Mouse (Mus musculus) forebrain, embryonic 16.5 days (tissue): Measurements from ENCODE around the gene Vezf1. TPM values are rescaled to one million over a fixed set of nuclear protein-coding genes. Genes with fewer than 3 reads are reported as not detected.
A peak's percentile ranks its signal among the peaks of the same experiment; 100 is the strongest.

ENCODE experiments used
- ATAC-seq: fragments of 200-750 bp; cut with Nextera tagmentation; 2 replicates; pipeline ENCODE4 v1.8.0; 2017; ENCODE audit warnings: mild to moderate bottlenecking, moderate library complexity
- H3K27ac ChIP-seq: fragments of 300-500 bp; sonication (generic); 2 replicates; pipeline ENCODE4 v1.5.1; 2014; ENCODE audit warnings: low read length, control low read depth
- H3K27me3 ChIP-seq: fragments of 300-500 bp; sonication (generic); replicated peaks from 2 replicates; pipeline ENCODE4 v1.6.1; 2014; ENCODE audit warnings: low read length; ENCODE audit not compliant: control insufficient read depth, insufficient read depth
- H3K36me3 ChIP-seq: fragments of 300-500 bp; sonication (generic); 2 replicates; pipeline ENCODE4 v1.6.1; 2014; ENCODE audit not compliant: control insufficient read depth, insufficient read depth
- H3K4me1 ChIP-seq: fragments of 300-500 bp; sonication (generic); replicated peaks from 2 replicates; pipeline ENCODE4 v1.6.1; 2014; ENCODE audit warnings: low read length; ENCODE audit not compliant: control insufficient read depth, insufficient read depth
- H3K4me2 ChIP-seq: fragments of 300-500 bp; sonication (generic); 2 replicates; pipeline ENCODE4 v1.6.1; 2014; ENCODE audit warnings: mild to moderate bottlenecking, low read length, control low read depth
- H3K4me3 ChIP-seq: fragments of 300-500 bp; sonication (generic); replicated peaks from 2 replicates; pipeline ENCODE4 v1.5.1; 2014; ENCODE audit warnings: mild to moderate bottlenecking, low read length, control low read depth
- H3K9ac ChIP-seq: fragments of 300-500 bp; sonication (generic); replicated peaks from 2 replicates; pipeline ENCODE4 v1.6.1; 2014; ENCODE audit warnings: low read depth, low read length, control low read depth
- H3K9me3 ChIP-seq: fragments of 300-500 bp; sonication (generic); 2 replicates; pipeline ENCODE4 v1.6.1; 2016; ENCODE audit warnings: low read length; ENCODE audit not compliant: control insufficient read depth
- WGBS: fragments of 180-500 bp; shearing (Covaris S2); extraction: QIAGEN DNeasy Blood & Tissue Kit; methylation state at CpG from one replicate; pipeline ENCODE4 v1.1.7; 2014; 5-methylcytosine and 5-hydroxymethylcytosine counted together
- polyA plus RNA-seq: library from polyadenylated mRNA; unstranded; fragments of >200 nt; fragmentation: Nextera tagmentation; extraction: Ambion mirVana; gene quantifications from 2 replicates; pipeline ENCODE4 v1.2.1, GENCODE M21; 2015

Vezf1 gene
- polyA plus RNA-seq, 1 experiment from 2014 or later, result 59.7 TPM

DNA sequence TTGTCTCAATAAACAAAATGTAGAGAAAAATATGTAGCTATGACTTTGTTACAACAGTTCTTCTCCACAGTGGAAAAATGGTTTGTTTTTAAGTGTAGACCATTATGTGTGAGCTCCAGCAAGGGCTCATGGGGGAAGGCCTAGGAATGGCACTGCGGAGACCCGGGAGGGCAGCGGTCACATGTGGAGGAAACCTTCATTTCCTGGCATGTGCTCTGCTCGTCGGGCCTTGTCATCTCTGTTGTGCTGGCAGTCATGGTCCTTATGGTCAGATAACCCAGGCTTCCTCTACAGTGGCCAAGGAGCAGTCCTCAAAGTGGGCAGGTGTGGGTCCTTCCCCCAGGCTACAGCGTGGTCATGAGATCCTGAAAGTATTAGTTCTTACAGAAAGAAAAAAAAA, 15.6 kb downstream of the Vezf1 start:
- no peak overlapping the region for H3K4me3 ChIP-seq
- no peaks in the 10 kb centered on the region for H3K9me3 ChIP-seq
- no peak overlapping the region for H3K27ac ChIP-seq
- no peak overlapping the region for H3K4me2 ChIP-seq
- H3K9ac ChIP-seq, result no peak overlapping the region
- peaks cover 15% of the 10 kb centered on the region for H3K4me1 ChIP-seq
- H3K27me3 ChIP-seq, result no peaks in the 10 kb centered on the region
- peaks cover 25% of the 10 kb centered on the region for H3K36me3 ChIP-seq
- WGBS, result 86% methylated on average over 6 of the region's 6 CpGs
- no peak for ATAC-seq

DNA sequence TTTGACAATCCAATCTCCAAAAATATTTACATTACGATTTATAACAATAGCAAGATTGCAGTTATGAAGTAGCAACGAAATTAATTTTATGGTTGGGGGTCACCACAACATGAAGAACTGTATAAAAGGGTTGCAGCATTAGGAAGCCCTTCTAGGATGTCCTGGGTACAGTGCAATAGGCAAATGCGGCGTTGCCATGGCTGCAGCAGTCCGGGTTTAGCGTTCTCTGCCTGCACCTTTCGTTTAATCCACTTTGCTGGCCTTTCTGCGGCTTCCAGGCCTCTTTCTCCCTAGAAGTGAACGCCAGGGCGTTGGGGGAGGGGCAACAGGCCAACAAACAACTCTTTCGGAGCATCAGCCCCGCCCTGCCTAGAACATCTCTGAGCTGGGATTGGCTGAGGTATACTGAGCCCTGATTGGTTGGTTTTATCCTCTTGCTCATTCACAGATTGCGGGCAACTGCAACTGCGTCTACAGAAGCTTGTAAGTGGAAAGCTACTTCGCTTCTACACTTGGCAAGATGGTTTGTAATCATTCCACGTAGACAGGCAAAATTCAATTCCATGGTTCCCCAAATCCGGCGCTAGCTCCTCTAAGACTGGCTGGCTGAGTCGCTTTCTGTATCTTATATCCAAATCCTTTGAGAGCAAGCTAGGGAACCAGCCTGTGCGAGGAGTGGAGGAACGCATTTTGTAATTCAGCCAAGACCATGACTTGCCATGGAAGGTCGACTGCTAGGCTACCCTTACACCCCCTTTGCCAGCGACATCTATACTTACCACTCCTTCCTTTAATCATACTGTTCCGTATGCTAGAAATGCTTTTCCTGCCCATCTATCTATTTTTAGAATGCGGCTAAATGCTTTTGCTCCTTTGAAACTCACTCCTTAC, 18.9 kb downstream of the Vezf1 start:
- no peaks in the 10 kb centered on the region for H3K9me3 ChIP-seq
- H3K9ac ChIP-seq, result peak overlapping the region; percentile 55
- peak overlapping the region; percentile 61 for H3K4me2 ChIP-seq
- 0 out of 2 replicates have a peak, but pooled peaks cover 2% of the 10 kb centered on the region for H3K36me3 ChIP-seq
- no peaks in the 10 kb centered on the region for H3K27me3 ChIP-seq
- H3K4me3 ChIP-seq, result peak overlapping the region; percentile 37
- H3K4me1 ChIP-seq, result peaks cover 15% of the 10 kb centered on the region
- 5% methylated on average over 25 of the region's 25 CpGs for WGBS
- H3K27ac ChIP-seq, result peak overlapping the region; percentile 84
- ATAC-seq, result peak; percentile 99

- Histone ChIP-seq H3K27me3 (no peaks in the 10 kb centered on the region), H3K9ac (no peak overlapping the region), H3K9me3 (no peaks in the 10 kb centered on the region), H3K4me1 (peaks cover 15% of the 10 kb centered on the region), H3K4me2 (no peak overlapping the region), H3K27ac (no peak overlapping the region), H3K36me3 (no peaks in the 10 kb centered on the region), H3K4me3 (no peak overlapping the region)
- ATAC-seq, result no peak
- WGBS, result 73% methylated on average over 5 of the region's 5 CpGs
Observed at GRCm38 (mm10) chr11:88089150-88089549, 21.1 kb downstream of the Vezf1 start.

DNA sequence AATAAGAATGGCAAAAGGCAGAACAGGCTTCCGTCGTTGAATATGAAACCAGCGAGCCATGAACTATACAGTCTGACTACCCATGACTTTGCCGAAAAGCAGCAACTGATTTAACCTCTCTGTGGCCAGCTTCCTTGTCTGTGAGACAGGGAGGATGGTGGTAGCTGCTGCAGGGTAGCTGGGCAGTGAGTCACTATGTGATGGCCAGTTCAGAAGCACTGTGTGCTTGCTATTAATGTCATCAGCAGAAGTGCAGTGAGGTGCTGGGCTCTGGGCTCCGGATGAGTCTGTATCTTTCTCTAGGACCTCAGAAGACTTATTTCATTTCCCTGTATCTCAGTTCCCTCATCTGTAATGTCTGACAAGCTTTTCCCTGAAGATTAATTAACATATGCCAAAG, 22.2 kb downstream of the Vezf1 start:
- H3K27me3 ChIP-seq, result no peaks in the 10 kb centered on the region
- no peak overlapping the region for H3K9ac ChIP-seq
- H3K9me3 ChIP-seq, result no peaks in the 10 kb centered on the region
- H3K4me1 ChIP-seq, result peaks cover 15% of the 10 kb centered on the region
- H3K4me2 ChIP-seq, result no peak overlapping the region
- no peak overlapping the region for H3K27ac ChIP-seq
- WGBS, result 69% methylated on average over 5 of the region's 5 CpGs
- no peak overlapping the region for H3K4me3 ChIP-seq
- ATAC-seq, result no peak
- no peaks in the 10 kb centered on the region for H3K36me3 ChIP-seq

DNA sequence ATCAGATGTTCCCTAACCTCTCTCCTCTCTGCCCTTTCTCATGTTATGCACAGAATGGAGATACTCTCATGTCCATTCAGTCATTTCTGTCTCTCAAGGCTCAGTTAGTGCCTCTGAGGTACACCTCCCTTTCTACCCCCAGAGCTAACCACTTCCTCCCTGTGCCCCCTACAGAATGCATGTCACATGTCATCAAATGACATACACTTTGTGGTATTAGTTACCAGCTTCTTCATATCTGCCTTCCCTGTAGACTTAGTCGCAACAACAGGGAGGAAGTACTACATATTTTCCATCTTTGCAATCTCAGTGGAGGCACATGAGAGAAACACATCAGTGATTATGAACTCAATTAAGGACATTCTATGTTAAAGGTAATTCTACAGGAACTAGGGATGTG, 23.9 kb downstream of the Vezf1 start:
- Histone ChIP-seq H3K27me3 (no peaks in the 10 kb centered on the region), H3K9ac (no peak overlapping the region), H3K4me3 (no peak overlapping the region), H3K27ac (no peak overlapping the region), H3K36me3 (no peaks in the 10 kb centered on the region), H3K9me3 (no peaks in the 10 kb centered on the region), H3K4me2 (no peak overlapping the region), H3K4me1 (peaks cover 6% of the 10 kb centered on the region)
- ATAC-seq, result no peak
- WGBS, result 91% methylated on average over 1 of the region's 1 CpGs

DNA sequence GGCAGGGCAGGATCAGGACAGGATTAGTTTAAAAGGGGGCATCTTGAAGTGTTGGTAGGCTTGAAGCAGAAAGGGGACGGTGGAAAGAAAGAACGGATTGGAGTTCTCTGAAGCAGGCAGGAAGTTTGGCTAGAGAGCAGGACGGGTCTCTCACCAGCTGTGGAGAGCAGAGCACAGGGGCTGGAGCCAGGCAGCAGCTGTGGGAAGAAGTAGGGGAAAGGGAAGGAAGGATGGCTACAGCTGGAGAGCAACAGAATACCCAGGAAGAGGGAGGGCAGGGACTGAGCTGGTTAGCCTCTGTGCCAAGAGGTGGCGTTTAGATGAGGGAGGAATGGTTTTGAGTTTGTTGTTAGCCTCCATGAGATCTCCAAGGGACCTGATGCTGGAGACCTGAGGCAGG, 29.1 kb downstream of the Vezf1 start:
- WGBS, result 40% methylated on average over 4 of the region's 4 CpGs
- no peak overlapping the region for H3K27ac ChIP-seq
- no peak overlapping the region for H3K4me2 ChIP-seq

DNA sequence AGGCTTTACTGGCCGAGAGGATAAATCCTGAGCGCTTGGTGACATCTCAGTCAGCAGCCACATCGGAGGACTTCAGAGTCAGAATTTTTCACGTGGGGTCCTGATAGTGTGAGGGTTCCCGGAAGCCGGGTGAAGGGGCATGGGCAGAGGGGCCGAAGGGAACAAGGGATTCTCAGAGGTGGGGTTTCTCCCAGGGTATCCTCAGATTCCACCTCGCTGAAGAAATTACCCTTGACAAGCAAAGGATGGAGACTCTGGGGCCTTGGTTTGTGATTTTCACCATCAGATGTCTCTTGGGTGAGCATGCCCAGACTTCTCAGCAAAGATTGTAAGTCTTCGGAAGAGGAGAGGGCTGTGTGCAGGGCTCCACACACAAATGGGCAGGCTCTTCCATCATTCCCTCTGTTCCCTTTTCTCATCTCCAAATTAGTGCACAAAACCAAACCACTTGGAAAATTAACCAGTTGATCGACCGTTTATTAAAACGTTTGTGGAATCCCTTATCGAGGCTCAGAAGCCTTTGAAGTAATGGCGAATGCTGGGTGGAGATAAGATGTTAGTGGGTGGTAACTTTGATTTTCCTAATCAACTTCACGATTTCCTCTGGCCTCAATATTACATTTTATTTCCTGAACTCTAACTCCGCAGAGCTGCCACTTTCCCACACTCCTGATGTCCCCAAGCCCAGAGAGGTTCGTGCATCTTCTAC, 30.1 kb downstream of the Vezf1 start, which contains the start of gene Cuedc1:
TSS of gene Cuedc1 (plus strand) at position 38 of the 709 bp plus-strand sequence.
- WGBS, result 29% methylated on average over 17 of the region's 17 CpGs
- H3K27ac ChIP-seq, result peak within 1 kb of the TSS; percentile 85
- no peaks in the 10 kb centered on the region for H3K27me3 ChIP-seq
- peaks cover 20% of the 10 kb centered on the region for H3K4me1 ChIP-seq
- H3K4me3 ChIP-seq, result peak within 1 kb of the TSS; percentile 84
- H3K9ac ChIP-seq, result peak within 1 kb of the TSS; percentile 94
- ATAC-seq, result no peak
- H3K4me2 ChIP-seq, result peak within 1 kb of the TSS; percentile 77
- H3K36me3 ChIP-seq, result no peaks in the 10 kb centered on the region
- H3K9me3 ChIP-seq, result no peaks in the 10 kb centered on the region

More for the DNA sequence above, 29.1 kb downstream of the Vezf1 start:
- H3K9ac ChIP-seq, result no peak overlapping the region
- H3K27me3 ChIP-seq, result no peaks in the 10 kb centered on the region
- no peak for ATAC-seq
- peaks cover 20% of the 10 kb centered on the region for H3K4me1 ChIP-seq
- H3K36me3 ChIP-seq, result no peaks in the 10 kb centered on the region
- H3K4me3 ChIP-seq, result no peak overlapping the region
- H3K9me3 ChIP-seq, result no peaks in the 10 kb centered on the region

DNA sequence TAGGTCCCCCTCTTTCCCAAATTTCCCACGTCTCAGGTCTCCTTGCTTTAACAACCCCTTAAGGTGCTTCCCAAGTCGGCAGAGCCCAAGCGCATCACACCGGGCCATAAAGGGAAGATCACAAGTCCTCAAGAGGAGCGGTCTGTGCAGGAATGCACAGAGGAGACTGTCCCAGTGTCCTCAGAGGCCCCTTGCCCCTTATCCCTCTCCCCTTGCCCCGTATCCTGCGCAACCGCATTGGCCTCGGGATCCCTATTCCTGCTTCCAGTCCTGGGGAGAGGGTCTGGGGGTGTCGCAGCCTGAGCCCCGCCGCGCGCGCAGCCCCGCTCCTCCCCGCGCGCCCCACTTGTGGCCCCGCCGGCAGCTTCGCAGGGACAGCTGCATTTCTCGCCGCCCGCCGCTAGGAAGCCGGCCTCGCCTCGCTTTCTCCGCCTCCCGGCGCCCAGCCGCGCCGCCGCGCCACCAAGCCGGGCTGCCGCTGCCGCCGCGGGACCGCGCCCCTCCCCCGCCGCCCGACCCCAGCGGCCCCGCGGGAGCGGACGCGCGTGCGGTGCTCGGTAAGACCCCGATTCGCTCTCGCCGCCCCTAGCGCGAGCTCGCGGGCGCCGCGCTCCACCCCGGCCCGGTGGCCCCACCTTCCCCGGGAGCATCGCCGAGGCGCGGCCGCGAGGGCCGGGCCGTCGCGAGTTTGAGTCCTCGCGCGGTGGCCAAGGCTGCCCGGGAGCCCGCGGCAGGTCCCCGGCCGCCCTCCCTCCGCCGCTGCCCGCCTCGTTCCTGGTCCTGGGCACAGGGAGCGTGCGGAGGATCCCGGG, 30.9 kb downstream of the Vezf1 start:
- H3K27ac ChIP-seq, result peak overlapping the region; percentile 85
- no peaks in the 10 kb centered on the region for H3K9me3 ChIP-seq
- no peaks in the 10 kb centered on the region for H3K36me3 ChIP-seq
- H3K4me2 ChIP-seq, result peak overlapping the region; percentile 77
- H3K4me3 ChIP-seq, result peak overlapping the region; percentile 84
- peak overlapping the region; percentile 94 for H3K9ac ChIP-seq
- peak; percentile 83 for ATAC-seq
- H3K27me3 ChIP-seq, result no peaks in the 10 kb centered on the region
- peaks cover 20% of the 10 kb centered on the region for H3K4me1 ChIP-seq
- under 1% methylated on average over 68 of the region's 95 CpGs for WGBS
